Mouse (Mus musculus) heart, embryonic 16.5 days (tissue): ENCODE results near the gene Dlk1. TPM values are rescaled to one million over a fixed set of nuclear protein-coding genes. Genes with fewer than 3 reads are reported as not detected.

Experiments
- ATAC-seq: fragments of 200-750 bp; cut with Nextera tagmentation; replicated peaks from 2 replicates; pipeline ENCODE4 v1.8.0; 2017; ENCODE audit warnings: moderate number of reproducible peaks; ENCODE audit not compliant: insufficient read depth, low FRiP score; ENCODE audit errors: extremely low read depth
- H3K27ac ChIP-seq: fragments of 300-500 bp; sonication (generic); 2 replicates; pipeline ENCODE4 v1.5.1; 2014; ENCODE audit warnings: mild to moderate bottlenecking, low read length, control low read depth, moderate library complexity
- H3K27me3 ChIP-seq: fragments of 300-500 bp; sonication (generic); 2 replicates; pipeline ENCODE4 v1.6.1; 2014; ENCODE audit warnings: low read length, mixed read lengths; ENCODE audit not compliant: control insufficient read depth, insufficient read depth
- H3K36me3 ChIP-seq: fragments of 300-500 bp; sonication (generic); 2 replicates; pipeline ENCODE4 v1.6.1; 2014; ENCODE audit not compliant: control insufficient read depth, insufficient read depth
- H3K4me1 ChIP-seq: fragments of 300-500 bp; sonication (generic); 2 replicates; pipeline ENCODE4 v1.6.1; 2014; ENCODE audit warnings: low read length, mixed read lengths; ENCODE audit not compliant: control insufficient read depth, insufficient read depth
- H3K4me2 ChIP-seq: fragments of 300-500 bp; sonication (generic); 2 replicates; pipeline ENCODE4 v1.6.1; 2014; ENCODE audit warnings: low read depth, mild to moderate bottlenecking, control low read depth, low read length
- H3K4me3 ChIP-seq: fragments of 300-500 bp; sonication (generic); 2 replicates; pipeline ENCODE4 v1.5.1; 2014; ENCODE audit warnings: mild to moderate bottlenecking, control low read depth, low read length
- H3K9ac ChIP-seq: fragments of 300-500 bp; sonication (generic); 2 replicates; pipeline ENCODE4 v1.6.1; 2014; ENCODE audit warnings: low read length, control low read depth
- H3K9me3 ChIP-seq: fragments of 300-500 bp; sonication (generic); replicated peaks from 2 replicates; pipeline ENCODE4 v1.6.1; 2016; ENCODE audit warnings: low read length; ENCODE audit not compliant: control insufficient read depth
- WGBS: fragments of 180-500 bp; shearing (Covaris S2); extraction: QIAGEN DNeasy Blood & Tissue Kit; methylation state at CpG from one replicate; pipeline ENCODE4 v1.1.7; 2014; 5-methylcytosine and 5-hydroxymethylcytosine counted together
- polyA plus RNA-seq: library from polyadenylated mRNA; unstranded; fragments of >200 nt; fragmentation: Nextera tagmentation; extraction: Ambion mirVana; gene quantifications from 2 replicates; pipeline ENCODE4 v1.2.1, GENCODE M21; 2015

The Dlk1 gene
- polyA plus RNA-seq, 1 experiment from 2014 or later = 169 TPM

- no peaks in the 10 kb centered on the region for H3K36me3 ChIP-seq
- WGBS = 52% methylated on average over 20 of the region's 20 CpGs
- 0 out of 2 replicates have a peak, but pooled peaks cover 3% of the 10 kb centered on the region for H3K27me3 ChIP-seq
- H3K27ac ChIP-seq = no peak overlapping the region
- no peak overlapping the region for H3K4me3 ChIP-seq
- H3K9me3 ChIP-seq = no peaks in the 10 kb centered on the region
- ATAC-seq = no peak
- H3K4me2 ChIP-seq = no peak overlapping the region
- H3K9ac ChIP-seq = no peak overlapping the region
- H3K4me1 ChIP-seq = peaks cover 5% of the 10 kb centered on the region; the same call in 1 of the 2 replicates
Observed at GRCm38 (mm10) chr12:109508495-109509454, 56.2 kb downstream of the Dlk1 start.

- Histone ChIP-seq H3K4me2 (no peak overlapping the region), H3K9ac (no peak overlapping the region), H3K27me3 (0 out of 2 replicates have a peak, but pooled peaks cover 3% of the 10 kb centered on the region), H3K27ac (no peak overlapping the region), H3K4me1 (peaks cover 5% of the 10 kb centered on the region; the same call in 1 of the 2 replicates), H3K9me3 (no peaks in the 10 kb centered on the region), H3K36me3 (no peaks in the 10 kb centered on the region), H3K4me3 (no peak overlapping the region)
- WGBS = 65% methylated on average over 9 of the region's 9 CpGs
- ATAC-seq = no peak
Observed at GRCm38 (mm10) chr12:109509531-109510137, 57.0 kb downstream of the Dlk1 start.

GRCm38 (mm10) chr12:109510247-109510646 lies 57.6 kb downstream of the Dlk1 start:
- Histone ChIP-seq H3K4me1 (peaks cover 5% of the 10 kb centered on the region; the same call in 1 of the 2 replicates), H3K36me3 (no peaks in the 10 kb centered on the region), H3K4me2 (no peak overlapping the region), H3K4me3 (no peak overlapping the region), H3K27ac (no peak overlapping the region), H3K27me3 (0 out of 2 replicates have a peak, but pooled peaks cover 3% of the 10 kb centered on the region), H3K9me3 (no peaks in the 10 kb centered on the region), H3K9ac (no peak overlapping the region)
- 60% methylated on average over 8 of the region's 8 CpGs for WGBS
- ATAC-seq = no peak

GRCm38 (mm10) chr12:109511456-109511855 lies 58.8 kb downstream of the Dlk1 start:
- no peak overlapping the region for H3K4me3 ChIP-seq
- peaks cover 5% of the 10 kb centered on the region; the same call in 1 of the 2 replicates for H3K4me1 ChIP-seq
- H3K36me3 ChIP-seq = no peaks in the 10 kb centered on the region
- H3K4me2 ChIP-seq = no peak overlapping the region
- H3K9ac ChIP-seq = no peak overlapping the region
- ATAC-seq = no peak
- 0 out of 2 replicates have a peak, but pooled peaks cover 3% of the 10 kb centered on the region for H3K27me3 ChIP-seq
- 85% methylated on average over 8 of the region's 8 CpGs for WGBS
- H3K27ac ChIP-seq = no peak overlapping the region
- H3K9me3 ChIP-seq = no peaks in the 10 kb centered on the region

- Histone ChIP-seq H3K4me3 (no peak overlapping the region), H3K9ac (no peak overlapping the region), H3K9me3 (no peaks in the 10 kb centered on the region), H3K36me3 (no peaks in the 10 kb centered on the region), H3K27ac (no peak overlapping the region), H3K4me1 (peaks cover 11% of the 10 kb centered on the region; the same call in 1 of the 2 replicates), H3K27me3 (0 out of 2 replicates have a peak, but pooled peaks cover 3% of the 10 kb centered on the region), H3K4me2 (no peak overlapping the region)
- 44% methylated on average over 13 of the region's 13 CpGs for WGBS
- no peak for ATAC-seq
Observed at GRCm38 (mm10) chr12:109512151-109512907, 59.7 kb downstream of the Dlk1 start.

Other genes starting within 250 kb of the Dlk1 start
- 0.49 and 0.57 TPM in 2 replicates for gene Rtl1, start 147.5 kb downstream of the Dlk1 start, polyA plus RNA-seq